Comparison of ENCODE assay signal across 8 mouse cellular contexts in genomic region chr2:130563212-130564055, GRCm38 (mm10). TPM values are rescaled to one million over a fixed set of nuclear protein-coding genes. Genes with fewer than 3 reads are reported as not detected.
DNase-seq lines count a peak whose midpoint lies in the region; ATAC-seq and TF ChIP-seq lines count a peak whose summit lies in the region.

Mrps26 (plus strand) TSS chr2:130563742.

- H3K27ac ChIP-seq in embryonic facial prominence, embryonic 14.5 days (replicated peaks; ENCODE audit: low read depth, low read length), result peak within 1 kb of the TSS; percentile 52; the same call in 1 of the 2 replicates
- peak within 1 kb of the TSS; percentile 78 for H3K27ac ChIP-seq in heart, adult 2 months
- H3K27ac ChIP-seq in limb, embryonic 13.5 days, result peak within 1 kb of the TSS; percentile 44; the same call in 1 of the 2 replicates
- H3K27ac ChIP-seq in midbrain, embryonic 16.5 days (ENCODE audit: low read length), result peak within 1 kb of the TSS; percentile 70

- peaks cover 9% of the 10 kb centered on the region for H3K4me1 ChIP-seq in embryonic facial prominence, embryonic 14.5 days (ENCODE audit: control insufficient read depth, insufficient read depth, low read length)
- H3K4me1 ChIP-seq in heart, adult 2 months (ENCODE audit: control insufficient read depth, insufficient read depth, low read length), result peaks cover 7% of the 10 kb centered on the region
- peaks cover 21% of the 10 kb centered on the region for H3K4me1 ChIP-seq in limb, embryonic 13.5 days
- H3K4me1 ChIP-seq in midbrain, embryonic 16.5 days (ENCODE audit: control insufficient read depth, insufficient read depth, low read length), result peaks cover 18% of the 10 kb centered on the region

- ATAC-seq in embryonic facial prominence, embryonic 14.5 days (ENCODE audit: low read depth), result peak; percentile 100
- ATAC-seq in limb, embryonic 13.5 days (ENCODE audit: low FRiP score, low read depth), result peak; percentile 99
- peak; percentile 99 for ATAC-seq in midbrain, embryonic 16.5 days

- H3K36me3 ChIP-seq in embryonic facial prominence, embryonic 14.5 days (ENCODE audit: control insufficient read depth, insufficient read depth, low read length), result peaks cover 25% of the 10 kb centered on the region
- no peaks in the 10 kb centered on the region for H3K36me3 ChIP-seq in heart, adult 2 months (ENCODE audit: control insufficient read depth, insufficient read depth, low read length)
- peaks cover 23% of the 10 kb centered on the region for H3K36me3 ChIP-seq in limb, embryonic 13.5 days
- H3K36me3 ChIP-seq in midbrain, embryonic 16.5 days (ENCODE audit: control insufficient read depth, insufficient read depth, low read length), result peaks cover 7% of the 10 kb centered on the region; the same call in 1 of the 2 replicates

- intact Hi-C loops in heart, adult 2 months (cut with DNase I), result loop anchor here (5.0 kb wide), 3 partner anchors 34 to 141 kb away; partner anchors contain the start of genes Pced1a, Ptpra and Vps16

- H3K4me3 ChIP-seq in embryonic facial prominence, embryonic 14.5 days (ENCODE audit: low read depth, low read length), result peak within 1 kb of the TSS; percentile 91
- peak within 1 kb of the TSS; percentile 90 for H3K4me3 ChIP-seq in heart, adult 2 months
- peak within 1 kb of the TSS; percentile 94 for H3K4me3 ChIP-seq in limb, embryonic 13.5 days
- H3K4me3 ChIP-seq in midbrain, embryonic 16.5 days (ENCODE audit: low read depth, low read length), result peak within 1 kb of the TSS; percentile 77

- peak; percentile 96 for DNase-seq in 3T3-L1 (ENCODE audit: low read depth, low spot score)
- DNase-seq in adrenal gland, postnatal 4 days (ENCODE audit: low spot score in 2 of 2), result peak; percentile 76 to 85
- peak; percentile 98 for DNase-seq in embryonic facial prominence, embryonic 14.5 days (ENCODE audit: low spot score)
- DNase-seq in heart, adult 2 months, result peak; percentile 94 to 97
- peak; percentile 94 for DNase-seq in kidney, adult 8-10 months
- peak; percentile 72 to 91 for DNase-seq in spleen, postnatal 10 days (ENCODE audit: low spot score in 2 of 2)

- H3K4me2 ChIP-seq in embryonic facial prominence, embryonic 14.5 days (ENCODE audit: low read depth, low read length), result peak within 1 kb of the TSS; percentile 87
- H3K4me2 ChIP-seq in limb, embryonic 13.5 days (replicated peaks), result peak within 1 kb of the TSS; percentile 94
- peak within 1 kb of the TSS; percentile 89 for H3K4me2 ChIP-seq in midbrain, embryonic 16.5 days (ENCODE audit: low read length)

- WGBS in embryonic facial prominence, embryonic 14.5 days, result 1% methylated on average over 45 of the region's 61 CpGs
- under 1% methylated on average over 61 of the region's 61 CpGs for WGBS in heart, adult 2 months
- WGBS in limb, embryonic 13.5 days, result under 1% methylated on average over 61 of the region's 61 CpGs
- WGBS in midbrain, embryonic 16.5 days, result under 1% methylated on average over 61 of the region's 61 CpGs

- peak within 1 kb of the TSS; percentile 89 for H3K9ac ChIP-seq in embryonic facial prominence, embryonic 14.5 days (ENCODE audit: low read depth, low read length)
- peak within 1 kb of the TSS; percentile 87 for H3K9ac ChIP-seq in heart, adult 2 months (ENCODE audit: low read depth, low read length)
- H3K9ac ChIP-seq in limb, embryonic 13.5 days, result peak within 1 kb of the TSS; percentile 91
- peak within 1 kb of the TSS; percentile 94 for H3K9ac ChIP-seq in midbrain, embryonic 16.5 days (ENCODE audit: low read depth, low read length)

- TF ChIP-seq CTCF in heart, adult 2 months (IDR thresholded peaks at IDR 0.05), result peak; percentile 51

- no peaks in the 10 kb centered on the region for H3K27me3 ChIP-seq in embryonic facial prominence, embryonic 14.5 days (replicated peaks; ENCODE audit: control insufficient read depth, insufficient read depth, low read length)
- H3K27me3 ChIP-seq in heart, adult 2 months (ENCODE audit: control insufficient read depth, insufficient read depth, low read length), result no peaks in the 10 kb centered on the region
- H3K27me3 ChIP-seq in limb, embryonic 13.5 days, result no peaks in the 10 kb centered on the region
- no peaks in the 10 kb centered on the region for H3K27me3 ChIP-seq in midbrain, embryonic 16.5 days (ENCODE audit: control insufficient read depth, insufficient read depth, low read depth, low read length)

- peak; percentile 53; the same call in 1 of the 2 replicates for TF ChIP-seq EP300 in heart, adult 2 months (IDR thresholded peaks at IDR 0.05; ENCODE audit: insufficient read depth, low read depth, low read length)

- TF ChIP-seq POLR2A in heart, adult 2 months (IDR thresholded peaks at IDR 0.05; ENCODE audit: insufficient read depth, low read depth, low read length), result peak; percentile 92

- H3K9me3 ChIP-seq in embryonic facial prominence, embryonic 14.5 days (ENCODE audit: control insufficient read depth, low read length), result no peaks in the 10 kb centered on the region
- no peaks in the 10 kb centered on the region for H3K9me3 ChIP-seq in limb, embryonic 13.5 days
- no peaks in the 10 kb centered on the region for H3K9me3 ChIP-seq in midbrain, embryonic 16.5 days (replicated peaks; ENCODE audit: control insufficient read depth, low read length, poor library complexity, severe bottlenecking)

- no peaks in the 10 kb centered on the region for H3K79me2 ChIP-seq in heart, adult 2 months (replicated peaks; ENCODE audit: control insufficient read depth, insufficient read depth, low read length)

RNA-seq across cellular contexts. Expression of gene Mrps26, which starts in this region (rescaled TPM):
- 10 to 100 TPM; 72.2 to 73.0 TPM for total RNA-seq in adrenal gland, postnatal 4 days (2021)
- polyA plus RNA-seq in embryonic facial prominence, embryonic 14.5 days (2014; fragmentation: Nextera tagmentation; extraction: Ambion mirVana), result 88.6 and 91.7 TPM in 2 replicates
- 10 to 100 TPM; 57.6 to 72.9 TPM for total RNA-seq in heart, adult 2 months (2021)
- 39.4 and 40.9 TPM in 2 replicates for polyA plus RNA-seq in heart, adult 2 months (2012; rRNA removed)
- polyA plus RNA-seq in limb, embryonic 13.5 days (2015; fragmentation: Nextera tagmentation; extraction: Ambion mirVana), result 80.3 and 85.4 TPM in 2 replicates
- polyA plus RNA-seq in midbrain, embryonic 16.5 days (2015; fragmentation: Nextera tagmentation; extraction: Ambion mirVana), result 99.4 and 109 TPM in 2 replicates

Comparison
In these comparisons a context has a peak if more than half of its experiments do, and no peak if none do; other contexts are left out.
1. Peak in every context shown above with its lines: DNase-seq, ATAC-seq, H3K4me3 ChIP-seq and H3K27ac ChIP-seq.